Mouse (Mus musculus): ENCODE measurements around the gene Uqcc3. TPM values are rescaled to one million over a fixed set of nuclear protein-coding genes. Genes with fewer than 3 reads are reported as not detected.
"Not testable (repeated sequence)": the region's sequence is repeated elsewhere in the genome, so short reads cannot be mapped to it uniquely, and the experiment has no call there.

Gene Uqcc3
- polyA plus RNA-seq (2012; rRNA removed), result 74.7 and 77.6 TPM in 2 replicates

GRCm38 (mm10) chr19:8880311-8881033 lies at the start of gene Uqcc3:
Gene Uqcc3 (minus strand): TSS chr19:8880923.
- peak; percentile 79 for DNase-seq (ENCODE audit: low spot score)

DNA sequence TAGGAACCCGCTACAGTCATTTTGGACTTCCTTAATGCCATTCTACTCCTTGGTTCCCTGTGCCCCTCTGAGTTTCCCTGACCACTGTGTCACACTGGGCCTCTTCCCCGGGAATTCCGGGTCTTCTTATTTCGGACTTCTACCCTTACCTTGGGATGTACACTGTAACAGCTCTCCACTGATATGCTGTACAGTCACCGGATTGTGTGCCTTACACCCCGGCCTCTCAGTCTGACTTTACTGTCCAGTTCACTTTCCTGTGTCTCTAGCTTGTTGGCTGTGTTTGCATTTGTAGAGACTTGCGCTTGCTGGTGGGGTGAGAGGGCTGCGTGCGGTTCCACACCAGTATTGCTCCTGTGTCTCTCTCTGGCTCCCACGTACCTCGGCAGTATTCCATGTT lies 49.4 kb upstream of the Uqcc3 start:
- DNase-seq (ENCODE audit: low spot score), result no peak

GRCm38 (mm10) chr19:8929224-8930088 lies 48.7 kb upstream of the Uqcc3 start, which contains the start of the genes Rom1 and Eml3:
Gene Rom1 (minus strand): TSS chr19:8929356.
Gene Eml3 (plus strand): TSS chr19:8929552.
- DNase-seq (ENCODE audit: low spot score), result peak; percentile 77

DNA sequence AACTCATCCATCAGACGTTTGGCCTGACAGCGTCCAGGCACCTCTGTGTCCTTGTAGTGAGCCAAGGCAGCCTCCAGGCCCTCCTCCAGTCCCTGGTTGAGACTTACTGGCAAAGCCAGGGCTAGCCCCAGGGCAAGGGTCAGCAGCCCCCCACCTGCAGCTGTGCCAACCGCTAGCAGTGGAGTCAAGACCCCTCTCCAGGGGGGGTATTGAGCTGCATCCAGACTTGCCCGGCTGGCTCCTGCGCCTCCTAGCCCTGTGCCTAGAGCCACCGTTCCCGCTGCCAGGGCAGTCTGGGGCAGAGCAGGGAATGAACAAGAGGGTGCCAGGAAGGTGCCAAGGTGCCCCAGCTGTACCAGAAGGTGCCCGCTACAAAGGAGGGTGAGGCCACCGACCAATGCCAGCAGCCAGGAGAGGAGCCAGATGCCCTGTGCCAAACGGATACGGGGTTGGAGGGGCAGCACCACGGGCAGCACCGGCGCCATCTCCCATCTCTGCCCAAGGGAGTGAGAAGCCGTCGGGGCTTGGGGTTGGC lies 48.0 kb upstream of the Uqcc3 start:
- DNase-seq (ENCODE audit: low spot score), result peak; percentile 51

DNA sequence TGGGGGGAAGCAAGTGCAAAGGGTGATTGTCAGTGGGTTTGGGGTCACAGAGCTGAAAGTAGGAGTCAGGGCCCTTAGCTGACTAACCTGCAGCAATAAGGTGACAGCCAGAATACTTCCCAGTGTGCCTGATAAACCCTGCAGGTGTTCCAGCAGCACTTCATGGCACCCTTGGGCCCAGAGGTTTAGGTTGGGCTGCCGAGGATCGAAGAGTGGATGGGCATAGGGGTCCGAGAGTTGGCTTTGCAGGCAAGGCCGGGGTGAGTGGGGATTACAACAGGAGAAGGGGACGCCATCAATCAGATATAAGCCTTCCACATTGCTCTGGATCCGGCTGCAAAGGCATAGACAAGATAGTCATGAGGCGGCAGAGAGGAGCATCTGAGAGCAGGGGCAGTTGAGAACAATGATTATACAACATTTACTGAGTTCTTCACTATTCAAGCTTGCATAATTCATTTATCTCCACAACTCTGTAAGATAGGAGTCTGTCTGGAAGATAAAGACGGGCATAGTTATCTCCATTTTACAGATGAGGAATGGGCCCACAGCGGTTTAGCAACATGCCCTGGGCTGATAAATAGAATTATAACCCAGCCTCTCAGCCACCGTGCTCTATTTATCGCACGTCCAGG lies 47.3 kb upstream of the Uqcc3 start:
- no peak for DNase-seq (ENCODE audit: low spot score)

- DNase-seq (ENCODE audit: low spot score), result no peak
Measured at GRCm38 (mm10) chr19:8926766-8927165, 46.0 kb upstream of the Uqcc3 start.

- no peak for DNase-seq (ENCODE audit: low spot score)
Measured at GRCm38 (mm10) chr19:8921741-8922140, 41.0 kb upstream of the Uqcc3 start.

- DNase-seq (ENCODE audit: low spot score), result no peak
Measured at GRCm38 (mm10) chr19:8920836-8921291, 40.1 kb upstream of the Uqcc3 start.

DNA sequence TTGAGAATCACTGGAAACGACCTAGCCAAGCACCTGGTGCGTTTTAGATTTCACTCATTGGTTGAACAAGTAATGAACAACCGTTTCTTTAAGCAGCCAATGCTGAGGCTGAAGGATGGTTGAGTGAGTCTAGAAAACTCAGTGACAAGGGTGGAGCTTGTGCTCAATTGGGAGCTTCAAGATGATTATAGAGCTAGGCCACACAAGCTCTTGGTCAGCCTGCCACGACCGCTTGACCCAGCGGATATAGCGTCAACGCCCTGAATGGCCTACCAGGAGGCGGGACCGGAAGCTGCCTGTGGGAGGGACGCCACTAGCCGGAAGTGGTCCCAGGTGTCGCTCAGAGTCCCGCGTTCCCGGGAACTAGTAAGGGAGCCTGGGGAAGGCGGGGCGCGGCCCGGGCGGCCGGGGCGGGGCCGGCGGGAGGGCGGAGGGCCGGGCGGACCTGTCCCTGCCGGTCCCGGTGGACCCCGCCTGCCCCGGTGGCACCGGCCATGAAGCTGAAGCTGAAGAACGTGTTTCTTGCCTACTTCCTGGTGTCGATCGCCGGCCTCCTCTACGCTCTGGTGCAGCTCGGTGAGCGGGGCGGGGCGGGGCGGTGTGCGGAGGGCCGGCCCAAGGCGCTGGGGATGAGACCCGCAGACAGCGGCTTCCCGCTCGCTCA lies 39.5 kb upstream of the Uqcc3 start, which contains the start of gene B3gat3:
Gene B3gat3, plus strand, starts transcription at position 302 of the 664 bp plus-strand sequence.
- DNase-seq (ENCODE audit: low spot score), result peak; percentile 89

GRCm38 (mm10) chr19:8919684-8920072 lies 39.0 kb upstream of the Uqcc3 start:
- no peak for DNase-seq (ENCODE audit: low spot score)

DNA sequence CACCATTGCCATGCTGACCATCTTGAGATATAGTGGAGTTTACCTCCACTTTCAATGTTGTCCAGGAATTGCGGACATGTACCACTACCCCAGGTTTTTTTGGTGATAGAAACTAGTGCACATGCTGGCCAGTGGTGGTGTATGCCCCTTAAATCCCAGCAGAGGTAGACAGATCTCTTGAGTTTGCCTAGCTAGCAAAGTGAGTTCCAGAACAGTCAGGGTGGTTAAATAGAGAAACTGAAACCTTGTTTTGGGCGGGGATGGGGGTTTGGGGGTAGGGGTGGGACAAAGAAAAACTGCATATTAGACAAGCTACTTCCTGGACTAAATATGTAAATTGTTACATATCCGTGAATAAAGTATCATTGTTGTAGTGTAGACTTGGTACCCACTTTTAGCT lies 38.3 kb upstream of the Uqcc3 start:
- DNase-seq (ENCODE audit: low spot score), result no peak

- DNase-seq (ENCODE audit: low spot score), result no peak
Measured at GRCm38 (mm10) chr19:8914212-8914611, 33.5 kb upstream of the Uqcc3 start.

- DNase-seq (ENCODE audit: low spot score), result no peak
Measured at GRCm38 (mm10) chr19:8911810-8912209, 31.1 kb upstream of the Uqcc3 start.

DNA sequence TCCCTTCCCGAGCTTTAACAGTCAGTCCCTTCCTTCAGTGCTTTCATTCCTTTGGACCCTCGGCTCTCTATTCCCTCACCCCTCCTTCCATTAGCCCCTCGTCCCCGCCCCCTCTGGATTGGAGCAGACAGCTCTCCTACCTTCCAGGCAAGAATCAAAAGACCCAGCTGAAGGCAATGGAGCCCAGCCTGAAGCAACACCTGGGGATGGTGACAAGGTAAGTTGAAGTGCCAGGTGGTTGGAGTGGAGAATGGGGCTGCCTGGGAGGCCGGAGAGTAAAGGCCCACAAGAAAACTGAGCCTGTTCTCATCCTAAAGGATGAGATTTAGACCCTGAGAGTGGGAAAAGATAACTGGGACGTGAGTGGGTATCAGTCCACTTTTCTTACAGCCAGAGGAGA lies 27.8 kb upstream of the Uqcc3 start:
- DNase-seq (ENCODE audit: low spot score), result no peak

DNA sequence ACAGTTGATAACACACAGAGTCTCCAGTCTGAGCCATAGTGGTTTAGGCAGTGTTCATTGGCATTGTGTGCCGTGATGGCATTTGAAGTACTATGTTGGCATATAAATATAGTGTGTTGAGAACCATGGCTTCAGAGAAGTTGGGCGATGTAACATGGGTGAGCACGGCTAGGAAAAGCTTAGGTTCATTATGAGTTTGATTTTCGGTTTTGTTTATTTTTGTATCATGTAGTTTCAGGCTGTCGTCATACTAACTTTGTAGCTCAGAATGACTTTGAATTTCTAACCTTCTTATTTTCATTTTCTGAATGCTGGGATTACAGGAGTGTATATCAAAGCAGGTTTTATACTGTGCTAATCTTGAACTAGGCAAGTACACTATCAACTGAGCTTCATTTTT lies 22.7 kb upstream of the Uqcc3 start:
- DNase-seq (ENCODE audit: low spot score), result no peak

GRCm38 (mm10) chr19:8899079-8899478 lies 18.4 kb upstream of the Uqcc3 start:
- no peak for DNase-seq (ENCODE audit: low spot score)

- DNase-seq (ENCODE audit: low spot score), result no peak
Measured at GRCm38 (mm10) chr19:8898576-8898975, 17.9 kb upstream of the Uqcc3 start.

- DNase-seq (ENCODE audit: low spot score), result peak; percentile 84
Measured at GRCm38 (mm10) chr19:8897865-8898495, 17.3 kb upstream of the Uqcc3 start, which contains the start of gene Ganab. Gene Ganab (plus strand): TSS chr19:8898071.

- DNase-seq (ENCODE audit: low spot score), result not testable (repeated sequence)
Measured at GRCm38 (mm10) chr19:8897211-8897864, 16.6 kb upstream of the Uqcc3 start.

GRCm38 (mm10) chr19:8896231-8896630 lies 15.5 kb upstream of the Uqcc3 start:
- not testable (repeated sequence) for DNase-seq (ENCODE audit: low spot score)

All from urinary bladder, adult 2 months (tissue).